In genomic region chr19:53033159-53033943, GRCm38 (mm10) we compare ENCODE assay signal across 1 mouse cellular context.
TF ChIP-seq lines count a peak whose summit lies in the region.

No protein-coding gene starts in this region.

TF ChIP-seq in MEL, 35 proteins besides CTCF, POLR2A, EP300 and RAD21 (continued from another document):
- TF ChIP-seq MEF2A (IDR thresholded peaks at IDR 0.05; ENCODE audit: extremely low read depth, insufficient replicate concordance, low read depth, low read length, poor library complexity, severe bottlenecking): no peak
- TF ChIP-seq ELF1 (IDR thresholded peaks at IDR 0.05; ENCODE audit: low read depth, low read length): peak; percentile 20; the same call in 1 of the 2 replicates
TF ChIP-seq in MEL: peak in this region for 13.
